Mouse (Mus musculus): Measurements from ENCODE around the gene Crbn. TPM values are rescaled to one million over a fixed set of nuclear protein-coding genes. Genes with fewer than 3 reads are reported as not detected.

The Crbn gene
- total RNA-seq, 1 experiment = 33.9 TPM

- no peak for TF ChIP-seq MAFK (IDR thresholded peaks at IDR 0.05; ENCODE audit: insufficient read depth, low read depth, low read length)
- TF ChIP-seq CHD2 (IDR thresholded peaks at IDR 0.05; ENCODE audit: low read depth, low read length) = no peak
- no peak for TF ChIP-seq ZNF384 (IDR thresholded peaks at IDR 0.05; ENCODE audit: low read depth, low read length)
- no peak for TF ChIP-seq ZC3H11A (IDR thresholded peaks at IDR 0.05; ENCODE audit: borderline replicate concordance, low read depth, low read length)
- no peak for TF ChIP-seq HCFC1 (IDR thresholded peaks at IDR 0.05; ENCODE audit: borderline replicate concordance, insufficient read depth, low read length)
- H3K9ac ChIP-seq (ENCODE audit: insufficient read depth, low read depth, low read length, poor library complexity, severe bottlenecking) = no peak overlapping the region
- no peak overlapping the region for H3K27ac ChIP-seq (ENCODE audit: insufficient read depth, low read depth, low read length, poor library complexity, severe bottlenecking)
- no peak for DNase-seq (ENCODE audit: low read depth, low spot score)
- no peak overlapping the region for H3K4me3 ChIP-seq (ENCODE audit: insufficient read depth in 1 of 2, low read depth in 1 of 2, low read length in 2 of 2, poor library complexity in 1 of 2, severe bottlenecking in 1 of 2)
- H3K36me3 ChIP-seq (ENCODE audit: control insufficient read depth, insufficient read depth, low read length, poor library complexity, severe bottlenecking) = peaks cover 15% of the 10 kb centered on the region
- H3K9me3 ChIP-seq (ENCODE audit: control insufficient read depth, insufficient read depth, low read depth, low read length) = no peaks in the 10 kb centered on the region
- in situ Hi-C loops (cut with MboI; ENCODE audit: low sequenced_read_pairs in 2 of 2, unreplicated experiment in 2 of 2) = loop anchor here in 1 of 2 experiments (25.0 kb wide), 1 partner anchor 1269 kb away; the partner anchor contains the start of gene Setmar
- no peaks in the 10 kb centered on the region for H3K4me1 ChIP-seq (ENCODE audit: control insufficient read depth in 2 of 2, insufficient read depth in 2 of 2, low read length in 2 of 2, poor library complexity in 1 of 2)
Measured at GRCm38 (mm10) chr6:106793621-106794020, 6.3 kb downstream of the Crbn start.

- no peak overlapping the region for H3K9ac ChIP-seq (ENCODE audit: insufficient read depth, low read depth, low read length, poor library complexity, severe bottlenecking)
- in situ Hi-C loops (cut with MboI; ENCODE audit: low sequenced_read_pairs in 2 of 2, unreplicated experiment in 2 of 2) = loop anchor here in 1 of 2 experiments (25.0 kb wide), 1 partner anchor 1269 kb away; the partner anchor contains the start of gene Setmar
- TF ChIP-seq ZC3H11A (IDR thresholded peaks at IDR 0.05; ENCODE audit: borderline replicate concordance, low read depth, low read length) = no peak
- no peak for TF ChIP-seq HCFC1 (IDR thresholded peaks at IDR 0.05; ENCODE audit: borderline replicate concordance, insufficient read depth, low read length)
- TF ChIP-seq CHD2 (IDR thresholded peaks at IDR 0.05; ENCODE audit: low read depth, low read length) = no peak
- no peak for TF ChIP-seq ZNF384 (IDR thresholded peaks at IDR 0.05; ENCODE audit: low read depth, low read length)
- TF ChIP-seq MAFK (IDR thresholded peaks at IDR 0.05; ENCODE audit: insufficient read depth, low read depth, low read length) = no peak
- DNase-seq (ENCODE audit: low read depth, low spot score) = no peak
- peaks cover 15% of the 10 kb centered on the region for H3K36me3 ChIP-seq (ENCODE audit: control insufficient read depth, insufficient read depth, low read length, poor library complexity, severe bottlenecking)
- no peaks in the 10 kb centered on the region for H3K4me1 ChIP-seq (ENCODE audit: control insufficient read depth in 2 of 2, insufficient read depth in 2 of 2, low read length in 2 of 2, poor library complexity in 1 of 2)
- H3K27ac ChIP-seq (ENCODE audit: insufficient read depth, low read depth, low read length, poor library complexity, severe bottlenecking) = no peak overlapping the region
- H3K4me3 ChIP-seq (ENCODE audit: insufficient read depth in 1 of 2, low read depth in 1 of 2, low read length in 2 of 2, poor library complexity in 1 of 2, severe bottlenecking in 1 of 2) = no peak overlapping the region
- H3K9me3 ChIP-seq (ENCODE audit: control insufficient read depth, insufficient read depth, low read depth, low read length) = no peaks in the 10 kb centered on the region
Measured at GRCm38 (mm10) chr6:106793088-106793487, 6.8 kb downstream of the Crbn start.

GRCm38 (mm10) chr6:106792486-106792885 lies 7.4 kb downstream of the Crbn start:
- no peaks in the 10 kb centered on the region for H3K9me3 ChIP-seq (ENCODE audit: control insufficient read depth, insufficient read depth, low read depth, low read length)
- no peak overlapping the region for H3K27ac ChIP-seq (ENCODE audit: insufficient read depth, low read depth, low read length, poor library complexity, severe bottlenecking)
- TF ChIP-seq ZNF384 (IDR thresholded peaks at IDR 0.05; ENCODE audit: low read depth, low read length) = no peak
- TF ChIP-seq MAFK (IDR thresholded peaks at IDR 0.05; ENCODE audit: insufficient read depth, low read depth, low read length) = no peak
- TF ChIP-seq CHD2 (IDR thresholded peaks at IDR 0.05; ENCODE audit: low read depth, low read length) = no peak
- TF ChIP-seq HCFC1 (IDR thresholded peaks at IDR 0.05; ENCODE audit: borderline replicate concordance, insufficient read depth, low read length) = no peak
- TF ChIP-seq ZC3H11A (IDR thresholded peaks at IDR 0.05; ENCODE audit: borderline replicate concordance, low read depth, low read length) = no peak
- H3K4me3 ChIP-seq (ENCODE audit: insufficient read depth in 1 of 2, low read depth in 1 of 2, low read length in 2 of 2, poor library complexity in 1 of 2, severe bottlenecking in 1 of 2) = no peak overlapping the region
- H3K4me1 ChIP-seq (ENCODE audit: control insufficient read depth in 2 of 2, insufficient read depth in 2 of 2, low read length in 2 of 2, poor library complexity in 1 of 2) = no peaks in the 10 kb centered on the region
- no peak overlapping the region for H3K9ac ChIP-seq (ENCODE audit: insufficient read depth, low read depth, low read length, poor library complexity, severe bottlenecking)
- in situ Hi-C loops (cut with MboI; ENCODE audit: low sequenced_read_pairs in 2 of 2, unreplicated experiment in 2 of 2) = loop anchor here in 1 of 2 experiments (25.0 kb wide), 1 partner anchor 1270 kb away; the partner anchor contains the start of gene Setmar
- peaks cover 15% of the 10 kb centered on the region for H3K36me3 ChIP-seq (ENCODE audit: control insufficient read depth, insufficient read depth, low read length, poor library complexity, severe bottlenecking)
- DNase-seq (ENCODE audit: low read depth, low spot score) = no peak

- Histone ChIP-seq H3K36me3 (ENCODE audit: control insufficient read depth, insufficient read depth, low read length, poor library complexity, severe bottlenecking) (peaks cover 15% of the 10 kb centered on the region), H3K9me3 (ENCODE audit: control insufficient read depth, insufficient read depth, low read depth, low read length) (no peaks in the 10 kb centered on the region)
- in situ Hi-C loops (cut with MboI; ENCODE audit: low sequenced_read_pairs in 2 of 2, unreplicated experiment in 2 of 2) = loop anchor here in 1 of 2 experiments (25.0 kb wide), 1 partner anchor 1271 kb away; the partner anchor contains the start of gene Setmar
Measured at GRCm38 (mm10) chr6:106791429-106791828, 8.4 kb downstream of the Crbn start.

More at GRCm38 (mm10) chr6:106791429-106791828, 8.4 kb downstream of the Crbn start:
- H3K27ac ChIP-seq (ENCODE audit: insufficient read depth, low read depth, low read length, poor library complexity, severe bottlenecking) = no peak overlapping the region
- H3K4me3 ChIP-seq (ENCODE audit: insufficient read depth in 1 of 2, low read depth in 1 of 2, low read length in 2 of 2, poor library complexity in 1 of 2, severe bottlenecking in 1 of 2) = no peak overlapping the region
- no peak for TF ChIP-seq ZNF384 (IDR thresholded peaks at IDR 0.05; ENCODE audit: low read depth, low read length)
- no peak for TF ChIP-seq CHD2 (IDR thresholded peaks at IDR 0.05; ENCODE audit: low read depth, low read length)
- TF ChIP-seq MAFK (IDR thresholded peaks at IDR 0.05; ENCODE audit: insufficient read depth, low read depth, low read length) = no peak
- TF ChIP-seq ZC3H11A (IDR thresholded peaks at IDR 0.05; ENCODE audit: borderline replicate concordance, low read depth, low read length) = no peak
- TF ChIP-seq HCFC1 (IDR thresholded peaks at IDR 0.05; ENCODE audit: borderline replicate concordance, insufficient read depth, low read length) = no peak
- no peak for DNase-seq (ENCODE audit: low read depth, low spot score)
- no peak overlapping the region for H3K9ac ChIP-seq (ENCODE audit: insufficient read depth, low read depth, low read length, poor library complexity, severe bottlenecking)
- H3K4me1 ChIP-seq (ENCODE audit: control insufficient read depth in 2 of 2, insufficient read depth in 2 of 2, low read length in 2 of 2, poor library complexity in 1 of 2) = no peaks in the 10 kb centered on the region

Measured in ES-E14 (cell line).